Mouse (Mus musculus) neural tube, embryonic 14.5 days (tissue): Measurements from ENCODE around the gene Trim34a. TPM values are rescaled to one million over a fixed set of nuclear protein-coding genes. Genes with fewer than 3 reads are reported as not detected.
"Not testable (repeated sequence)": the region's sequence is repeated elsewhere in the genome, so short reads cannot be mapped to it uniquely, and the experiment has no call there.

ENCODE experiments used
- ATAC-seq: fragments of 200-750 bp; cut with Nextera tagmentation; 2 replicates; pipeline ENCODE4 v1.8.0; 2017; ENCODE audit warnings: low read depth, mild to moderate bottlenecking, moderate TSS enrichment, moderate library complexity
- H3K27ac ChIP-seq: fragments of 300-500 bp; sonication (generic); 2 replicates; pipeline ENCODE4 v1.5.1; 2014; ENCODE audit warnings: low read depth, mild to moderate bottlenecking, control low read depth, low read length, moderate library complexity, mixed read lengths
- H3K27me3 ChIP-seq: fragments of 300-500 bp; sonication (generic); 2 replicates; pipeline ENCODE4 v1.6.1; 2014; ENCODE audit warnings: low read length; ENCODE audit not compliant: control insufficient read depth, insufficient read depth
- H3K36me3 ChIP-seq: fragments of 300-500 bp; sonication (generic); 2 replicates; pipeline ENCODE4 v1.6.1; 2014; ENCODE audit warnings: low read length, mixed read lengths; ENCODE audit not compliant: control insufficient read depth, insufficient read depth
- H3K4me1 ChIP-seq: fragments of 300-500 bp; sonication (generic); 2 replicates; pipeline ENCODE4 v1.6.1; 2014; ENCODE audit warnings: low read length; ENCODE audit not compliant: control insufficient read depth, insufficient read depth
- H3K4me2 ChIP-seq: fragments of 300-500 bp; sonication (generic); 2 replicates; pipeline ENCODE4 v1.6.1; 2014; ENCODE audit warnings: mild to moderate bottlenecking, low read depth, low read length, control low read depth
- H3K4me3 ChIP-seq: fragments of 300-500 bp; sonication (generic); 2 replicates; pipeline ENCODE4 v1.5.1; 2014; ENCODE audit warnings: low read depth, low read length, control low read depth, mixed read lengths
- H3K9ac ChIP-seq: fragments of 300-500 bp; sonication (generic); replicated peaks from 2 replicates; pipeline ENCODE4 v1.6.1; 2014; ENCODE audit warnings: low read depth, mild to moderate bottlenecking, control low read depth, low read length, mixed read lengths
- H3K9me3 ChIP-seq: fragments of 300-500 bp; sonication (generic); 2 replicates; pipeline ENCODE4 v1.6.1; 2016; ENCODE audit warnings: low read length; ENCODE audit not compliant: control insufficient read depth
- whole genome bisulfite sequencing: fragments of 180-500 bp; shearing (Covaris S2); extraction: QIAGEN DNeasy Blood & Tissue Kit; methylation state at CpG from one replicate; pipeline ENCODE4 v1.1.7; 2014; 5-methylcytosine and 5-hydroxymethylcytosine counted together
- polyA plus RNA-seq: library from polyadenylated mRNA; unstranded; fragments of >200 nt; fragmentation: Nextera tagmentation; extraction: Ambion mirVana; gene quantifications from 2 replicates; pipeline ENCODE4 v1.2.1, GENCODE M21; 2014

Trim34a gene
- polyA plus RNA-seq, 1 experiment from 2014 or later: 0.60 TPM

- Histone ChIP-seq H3K4me3 (no peak overlapping the region), H3K27ac (no peak overlapping the region), H3K4me1 (no peaks in the 10 kb centered on the region), H3K9me3 (no peaks in the 10 kb centered on the region), H3K27me3 (no peaks in the 10 kb centered on the region), H3K4me2 (no peak overlapping the region), H3K36me3 (no peaks in the 10 kb centered on the region), H3K9ac (no peak overlapping the region)
- no peak for ATAC-seq
These were observed 3.4 kb upstream of the Trim34a start for GRCm38 (mm10) chr7:104240857-104241256.

- no peak overlapping the region for H3K9ac ChIP-seq
- WGBS: 45% methylated on average over 1 of the region's 1 CpGs
- no peak overlapping the region for H3K4me3 ChIP-seq
- ATAC-seq: no peak
- H3K27ac ChIP-seq: no peak overlapping the region
- H3K9me3 ChIP-seq: no peaks in the 10 kb centered on the region
- no peaks in the 10 kb centered on the region for H3K4me1 ChIP-seq
- H3K4me2 ChIP-seq: no peak overlapping the region; the same call in 1 of the 2 replicates
- H3K36me3 ChIP-seq: no peaks in the 10 kb centered on the region
- no peaks in the 10 kb centered on the region for H3K27me3 ChIP-seq
These were observed 641 bp upstream of the Trim34a start for GRCm38 (mm10) chr7:104243616-104244015.

GRCm38 (mm10) chr7:104260380-104260779, 16.1 kb downstream of the Trim34a start:
- not testable (repeated sequence) for ATAC-seq, H3K4me3 ChIP-seq
- 91% methylated on average over 4 of the region's 4 CpGs for whole genome bisulfite sequencing

GRCm38 (mm10) chr7:104265335-104265734, 21.1 kb downstream of the Trim34a start:
- not testable (repeated sequence) for ATAC-seq, H3K4me2 ChIP-seq, H3K4me1 ChIP-seq, H3K9ac ChIP-seq, H3K27me3 ChIP-seq, H3K9me3 ChIP-seq, H3K27ac ChIP-seq, H3K36me3 ChIP-seq, H3K4me3 ChIP-seq
- 87% methylated on average over 3 of the region's 5 CpGs for WGBS

More at GRCm38 (mm10) chr7:104260380-104260779, 16.1 kb downstream of the Trim34a start:
- H3K9ac ChIP-seq, H3K9me3 ChIP-seq, H3K4me2 ChIP-seq, H3K27me3 ChIP-seq, H3K4me1 ChIP-seq, H3K36me3 ChIP-seq, H3K27ac ChIP-seq: not testable (repeated sequence)

- H3K27me3 ChIP-seq, H3K27ac ChIP-seq, H3K36me3 ChIP-seq, H3K9ac ChIP-seq, H3K4me2 ChIP-seq, H3K4me1 ChIP-seq, H3K4me3 ChIP-seq, H3K9me3 ChIP-seq, ATAC-seq: not testable (repeated sequence)
- 87% methylated on average over 3 of the region's 3 CpGs for WGBS
These were observed 35.1 kb downstream of the Trim34a start for GRCm38 (mm10) chr7:104279361-104279760.

- H3K27ac ChIP-seq, H3K4me1 ChIP-seq, H3K36me3 ChIP-seq, H3K27me3 ChIP-seq, H3K9ac ChIP-seq, H3K9me3 ChIP-seq, H3K4me3 ChIP-seq, H3K4me2 ChIP-seq, ATAC-seq: not testable (repeated sequence)
- 40% methylated on average over 14 of the region's 14 CpGs for WGBS
These were observed 43.6 kb downstream of the Trim34a start, which contains the start of gene Trim5 for GRCm38 (mm10) chr7:104287576-104288443. Gene Trim5 (minus strand): TSS chr7:104288094.

- ATAC-seq: no peak
- no peaks in the 10 kb centered on the region for H3K4me1 ChIP-seq
- no peaks in the 10 kb centered on the region for H3K9me3 ChIP-seq
- no peak overlapping the region for H3K4me2 ChIP-seq
- H3K4me3 ChIP-seq: no peak overlapping the region
- 88% methylated on average over 1 of the region's 1 CpGs for WGBS
- H3K9ac ChIP-seq: no peak overlapping the region
- H3K27me3 ChIP-seq: no peaks in the 10 kb centered on the region
- H3K36me3 ChIP-seq: no peaks in the 10 kb centered on the region
- H3K27ac ChIP-seq: no peak overlapping the region
These were observed 46.4 kb downstream of the Trim34a start for GRCm38 (mm10) chr7:104290641-104291040.

- H3K36me3 ChIP-seq: no peaks in the 10 kb centered on the region
- no peak overlapping the region for H3K4me2 ChIP-seq
- WGBS: 80% methylated on average over 5 of the region's 5 CpGs
- no peak overlapping the region for H3K4me3 ChIP-seq
- H3K9me3 ChIP-seq: no peaks in the 10 kb centered on the region
- no peak overlapping the region for H3K9ac ChIP-seq
- ATAC-seq: no peak
- no peaks in the 10 kb centered on the region for H3K27me3 ChIP-seq
- no peaks in the 10 kb centered on the region for H3K4me1 ChIP-seq
- H3K27ac ChIP-seq: no peak overlapping the region
These were observed 47.6 kb downstream of the Trim34a start for GRCm38 (mm10) chr7:104291638-104292400.
